Mouse (Mus musculus): ENCODE measurements around the gene B4gat1.

The B4gat1 gene

GRCm38 (mm10) chr19:5058801-5059771 lies 20.5 kb downstream of the B4gat1 start:
- DNase-seq (ENCODE audit: low read depth, low spot score): no peak

DNA sequence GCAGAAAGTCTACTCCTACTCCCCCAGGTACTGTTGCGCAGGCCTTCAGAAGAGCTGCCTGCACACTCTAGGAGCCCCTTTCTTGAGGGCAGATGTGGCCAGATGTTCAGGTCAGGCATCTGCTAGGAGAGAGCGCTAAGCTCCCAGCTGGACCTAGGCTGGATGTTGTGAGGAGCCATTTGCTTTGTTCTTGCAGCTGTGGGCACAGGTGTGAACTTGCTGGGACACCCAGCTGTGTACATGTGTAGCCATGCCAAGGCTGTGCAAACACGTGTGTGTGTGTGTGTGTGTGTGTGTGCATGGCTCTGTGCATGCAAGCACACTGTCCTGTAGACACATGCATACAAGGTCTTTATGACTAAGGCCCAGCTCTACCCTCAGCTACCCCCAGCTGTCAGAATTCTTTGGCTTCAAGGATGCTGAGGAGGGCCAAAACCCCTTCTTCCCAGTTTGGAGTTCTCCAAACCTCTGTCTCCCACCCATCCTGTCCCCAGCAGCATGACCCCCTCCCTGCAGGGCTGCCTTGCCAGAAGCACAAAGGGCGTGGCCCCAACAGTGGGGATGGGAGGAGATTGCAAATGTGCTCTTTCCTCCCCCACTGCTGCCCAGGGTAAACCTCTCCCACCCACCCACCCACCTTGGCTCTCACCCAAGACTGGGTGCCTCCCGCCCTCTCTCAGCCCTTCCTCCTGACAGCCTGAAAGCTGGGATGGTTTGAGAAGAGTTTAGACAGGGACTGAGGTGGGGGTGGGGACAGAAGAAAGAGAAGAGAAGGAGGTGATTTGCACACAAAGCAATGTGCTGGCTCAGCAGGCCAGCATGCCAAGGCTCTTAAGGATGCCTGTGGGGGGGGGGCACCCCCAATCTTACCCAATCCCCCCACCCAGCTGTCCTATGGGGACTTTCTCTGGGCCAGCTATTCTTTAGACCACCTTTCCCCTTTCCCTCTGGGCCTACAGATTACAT lies 22.0 kb downstream of the B4gat1 start:
- DNase-seq (ENCODE audit: low read depth, low spot score): no peak

- DNase-seq (ENCODE audit: low read depth, low spot score): no peak
These were observed 23.4 kb downstream of the B4gat1 start for GRCm38 (mm10) chr19:5062041-5062440.

DNA sequence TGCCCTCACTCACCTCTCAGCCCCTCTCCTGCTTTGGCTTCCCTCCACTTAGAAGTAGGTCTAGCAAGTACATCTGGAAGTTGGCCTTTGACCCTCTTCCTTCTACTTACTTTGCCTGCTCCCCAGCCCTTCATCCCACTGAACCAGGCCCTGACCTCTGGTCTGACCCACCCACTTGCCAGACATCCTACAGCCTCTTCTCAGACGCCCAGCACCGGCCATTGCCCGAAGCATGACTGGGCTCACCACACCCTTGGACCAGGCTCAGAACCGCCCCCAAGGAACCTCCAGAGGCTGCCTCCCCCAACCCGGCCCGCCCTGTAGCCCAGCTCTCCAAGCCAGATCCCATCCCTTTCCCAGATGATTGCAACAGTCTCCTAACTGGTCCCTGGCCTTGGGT lies 23.8 kb downstream of the B4gat1 start:
- DNase-seq (ENCODE audit: low read depth, low spot score): peak; percentile 73

DNA sequence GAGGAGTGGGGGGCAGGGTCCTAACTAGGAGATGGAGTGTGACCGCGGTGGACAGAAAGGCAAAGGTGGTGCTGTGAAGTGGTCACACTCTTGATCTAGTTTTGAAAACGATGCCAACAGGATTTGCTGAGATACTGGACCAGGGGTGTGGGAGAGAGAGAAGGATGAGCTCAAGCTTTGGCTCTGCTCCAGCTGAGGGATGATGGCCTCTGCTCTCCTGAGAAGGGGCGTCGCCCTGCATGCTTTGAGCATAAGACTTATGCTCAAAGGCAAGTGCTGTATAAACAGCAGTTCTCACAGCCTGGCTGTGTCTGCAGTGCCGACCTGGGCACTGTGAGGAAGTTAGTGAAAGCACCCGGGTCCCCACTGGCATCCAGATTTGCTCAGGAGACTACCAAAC lies 26.5 kb downstream of the B4gat1 start:
- peak; percentile 83 for DNase-seq (ENCODE audit: low read depth, low spot score)

GRCm38 (mm10) chr19:5067040-5067799 lies 28.6 kb downstream of the B4gat1 start:
- DNase-seq (ENCODE audit: low read depth, low spot score): no peak

DNA sequence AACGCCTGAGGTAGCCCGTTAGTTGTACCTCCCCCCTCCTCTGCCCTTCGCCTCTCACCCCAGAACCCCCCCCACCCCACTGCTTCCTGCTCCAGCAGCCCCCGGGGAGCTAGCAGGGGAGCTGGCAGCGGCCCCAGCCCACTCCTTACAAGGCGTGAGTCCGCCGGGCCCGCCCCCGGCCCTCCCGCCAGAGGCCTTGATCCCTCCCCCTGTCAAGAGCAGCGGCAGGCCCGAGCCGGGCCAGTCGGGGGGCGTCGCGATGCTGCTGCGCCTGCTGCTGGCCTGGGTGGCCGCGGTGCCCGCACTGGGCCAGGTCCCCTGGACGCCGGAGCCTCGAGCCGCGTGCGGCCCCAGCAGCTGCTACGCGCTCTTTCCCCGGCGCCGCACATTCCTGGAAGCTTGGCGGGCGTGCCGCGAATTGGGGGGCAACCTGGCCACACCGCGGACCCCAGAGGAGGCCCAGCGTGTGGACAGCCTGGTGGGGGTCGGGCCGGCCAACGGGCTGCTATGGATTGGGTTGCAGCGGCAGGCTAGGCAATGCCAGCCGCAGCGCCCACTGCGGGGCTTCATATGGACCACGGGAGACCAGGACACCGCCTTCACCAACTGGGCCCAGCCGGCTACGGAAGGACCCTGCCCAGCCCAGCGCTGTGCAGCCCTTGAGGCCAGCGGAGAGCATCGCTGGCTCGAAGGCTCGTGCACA lies 29.4 kb downstream of the B4gat1 start, which contains the start of gene Cd248:
Gene Cd248, plus strand, starts transcription at position 212 of the 703 bp plus-strand sequence.
- DNase-seq (ENCODE audit: low read depth, low spot score): peak; percentile 84

DNA sequence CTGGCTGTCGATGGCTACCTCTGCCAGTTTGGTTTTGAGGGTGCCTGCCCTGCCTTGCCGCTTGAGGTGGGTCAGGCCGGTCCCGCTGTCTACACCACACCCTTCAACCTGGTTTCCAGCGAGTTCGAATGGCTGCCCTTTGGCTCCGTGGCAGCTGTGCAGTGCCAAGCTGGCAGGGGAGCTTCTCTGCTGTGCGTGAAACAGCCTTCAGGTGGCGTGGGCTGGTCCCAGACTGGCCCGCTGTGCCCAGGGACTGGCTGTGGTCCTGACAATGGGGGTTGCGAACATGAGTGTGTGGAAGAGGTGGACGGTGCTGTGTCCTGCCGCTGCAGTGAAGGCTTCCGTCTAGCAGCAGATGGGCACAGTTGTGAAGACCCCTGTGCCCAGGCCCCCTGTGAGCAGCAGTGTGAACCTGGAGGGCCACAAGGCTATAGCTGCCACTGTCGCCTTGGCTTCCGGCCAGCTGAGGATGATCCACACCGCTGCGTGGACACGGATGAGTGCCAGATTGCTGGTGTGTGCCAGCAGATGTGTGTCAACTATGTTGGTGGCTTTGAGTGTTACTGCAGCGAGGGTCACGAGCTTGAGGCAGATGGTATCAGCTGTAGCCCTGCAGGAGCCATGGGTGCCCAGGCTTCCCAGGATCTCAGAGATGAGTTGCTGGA lies 30.1 kb downstream of the B4gat1 start:
- DNase-seq (ENCODE audit: low read depth, low spot score): no peak

- no peak for DNase-seq (ENCODE audit: low read depth, low spot score)
These were observed 30.9 kb downstream of the B4gat1 start for GRCm38 (mm10) chr19:5069486-5069885.

DNA sequence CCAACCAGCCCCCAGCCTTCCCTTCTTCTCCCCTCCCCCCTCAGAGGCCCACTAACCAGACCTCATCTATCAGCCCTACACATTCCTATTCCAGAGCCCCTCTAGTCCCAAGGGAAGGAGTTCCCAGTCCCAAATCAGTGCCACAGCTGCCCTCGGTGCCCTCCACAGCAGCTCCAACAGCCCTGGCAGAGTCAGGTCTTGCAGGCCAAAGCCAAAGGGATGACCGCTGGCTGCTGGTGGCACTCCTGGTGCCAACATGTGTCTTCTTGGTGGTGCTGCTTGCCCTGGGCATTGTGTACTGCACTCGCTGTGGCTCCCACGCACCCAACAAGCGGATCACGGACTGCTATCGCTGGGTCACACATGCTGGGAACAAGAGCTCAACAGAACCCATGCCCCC lies 31.4 kb downstream of the B4gat1 start:
- DNase-seq (ENCODE audit: low read depth, low spot score): no peak

GRCm38 (mm10) chr19:5071077-5071476 lies 32.5 kb downstream of the B4gat1 start:
- no peak for DNase-seq (ENCODE audit: low read depth, low spot score)

GRCm38 (mm10) chr19:5071545-5072369 lies 33.1 kb downstream of the B4gat1 start:
- peak; percentile 77 for DNase-seq (ENCODE audit: low read depth, low spot score)

GRCm38 (mm10) chr19:5072389-5073019 lies 33.9 kb downstream of the B4gat1 start:
- DNase-seq (ENCODE audit: low read depth, low spot score): no peak

GRCm38 (mm10) chr19:5073028-5073427 lies 34.4 kb downstream of the B4gat1 start:
- DNase-seq (ENCODE audit: low read depth, low spot score): no peak

DNA sequence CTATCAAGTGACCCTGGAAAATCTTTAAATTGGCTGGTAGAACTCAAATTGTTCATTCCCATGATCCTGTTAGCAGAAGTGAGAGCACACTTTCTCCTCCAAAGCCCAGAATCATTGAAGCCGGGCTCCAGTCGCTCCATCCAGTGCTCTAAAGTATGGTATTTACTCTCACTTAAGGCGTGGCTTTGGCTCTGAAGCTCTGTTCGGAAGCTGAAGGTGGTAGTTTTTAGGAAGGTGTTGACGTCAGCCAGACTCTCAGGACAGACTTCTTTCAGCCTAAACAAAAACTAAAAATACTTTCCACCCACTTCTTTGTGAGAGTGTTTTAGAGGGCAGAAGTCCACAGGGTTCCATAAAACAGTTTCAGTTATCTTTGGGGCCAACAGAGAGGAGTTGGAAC lies 34.9 kb downstream of the B4gat1 start:
- no peak for DNase-seq (ENCODE audit: low read depth, low spot score)

- no peak for DNase-seq (ENCODE audit: low read depth, low spot score)
These were observed 40.7 kb downstream of the B4gat1 start for GRCm38 (mm10) chr19:5079279-5079678.

GRCm38 (mm10) chr19:5082005-5082404 lies 43.4 kb downstream of the B4gat1 start:
- no peak for DNase-seq (ENCODE audit: low read depth, low spot score)

- DNase-seq (ENCODE audit: low read depth, low spot score): no peak
These were observed 44.0 kb downstream of the B4gat1 start for GRCm38 (mm10) chr19:5082596-5082995.

All from skeletal muscle tissue, adult 2 months (tissue).